Mouse (Mus musculus): ENCODE measurements around the gene Gpsm1.

Gpsm1 gene

GRCm38 (mm10) chr2:26312812-26313211 is 2.5 kb upstream of the Gpsm1 start:
- no peak for DNase-seq (ENCODE audit: low read depth)

GRCm38 (mm10) chr2:26313394-26313793 is 1.9 kb upstream of the Gpsm1 start:
- no peak for DNase-seq (ENCODE audit: low read depth)

DNA sequence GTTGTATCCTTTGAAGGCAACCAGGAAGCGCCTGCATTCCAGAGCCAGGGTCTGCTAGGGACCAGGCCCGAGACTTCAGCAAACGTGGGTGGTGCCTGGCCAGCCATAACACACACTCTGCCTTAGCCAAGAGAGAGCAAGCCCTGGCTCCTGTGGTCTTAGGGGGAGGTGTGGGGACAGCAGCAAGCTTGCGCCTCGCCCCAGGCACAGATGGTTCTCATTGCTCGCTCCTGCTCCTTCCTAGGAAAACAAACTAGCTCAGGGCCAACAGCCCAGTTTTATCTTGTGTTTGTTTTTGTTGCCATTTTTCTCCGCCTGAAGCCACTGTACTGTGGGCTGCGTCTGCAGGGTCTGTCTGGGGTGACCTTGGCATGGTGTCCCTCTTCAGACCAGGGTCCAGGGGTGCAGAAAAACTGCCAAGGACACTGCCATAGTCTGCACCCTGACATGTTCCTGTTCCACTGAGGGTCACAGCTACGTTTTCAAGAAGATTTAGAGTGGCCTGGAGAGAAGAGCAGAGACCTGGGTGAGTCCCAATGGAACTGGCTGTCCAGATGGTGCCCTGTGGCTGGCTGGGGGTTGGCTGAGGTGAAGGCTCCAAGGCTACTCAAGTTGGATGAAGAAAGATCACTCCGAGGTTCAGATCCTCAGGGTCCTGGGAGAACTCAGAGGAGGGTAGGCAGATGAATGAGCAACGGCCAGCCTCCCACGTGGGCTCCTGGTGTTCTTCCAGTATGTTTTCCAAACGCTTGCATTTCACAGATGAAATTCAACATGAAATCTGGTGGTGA is 839 bp upstream of the Gpsm1 start:
- DNase-seq (ENCODE audit: low read depth), result peak; percentile 91

- peak; percentile 61 for DNase-seq (ENCODE audit: low read depth)
These were observed 603 bp downstream of the Gpsm1 start for GRCm38 (mm10) chr2:26315925-26316311.

DNA sequence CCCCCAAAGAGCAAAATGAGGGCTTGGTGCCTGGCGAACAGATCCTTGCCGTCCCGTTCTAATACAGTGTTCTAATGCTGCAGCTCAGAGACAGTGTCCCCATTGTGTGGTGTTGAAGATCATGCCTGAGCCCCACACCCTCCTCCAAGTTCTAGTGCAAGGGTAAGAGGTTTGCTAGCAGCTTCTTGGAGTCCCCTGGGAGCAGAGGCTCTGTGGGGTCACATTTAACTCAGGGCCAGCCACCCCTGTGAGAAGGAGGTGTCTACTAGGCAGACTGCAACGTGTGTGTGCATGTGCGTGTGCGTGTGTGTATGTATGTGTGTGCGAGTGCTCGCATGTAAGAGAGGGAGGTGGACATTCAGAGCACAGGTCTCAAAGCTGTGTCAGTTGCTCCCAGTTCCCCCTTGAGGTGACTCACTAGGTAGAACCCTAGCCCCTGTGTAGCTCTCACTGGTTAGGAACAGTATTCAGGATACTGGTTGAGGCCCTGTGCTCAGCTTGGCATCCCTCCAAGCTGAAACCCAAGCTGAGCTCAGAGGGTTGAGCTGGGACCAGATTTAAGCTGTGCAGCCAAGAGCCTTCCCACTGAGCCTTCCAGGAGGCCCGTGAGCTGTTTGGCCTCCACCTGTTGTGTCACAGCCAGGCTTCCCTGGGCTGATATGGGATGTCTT is 1.4 kb downstream of the Gpsm1 start:
- peak; percentile 90 for DNase-seq (ENCODE audit: low read depth)

DNA sequence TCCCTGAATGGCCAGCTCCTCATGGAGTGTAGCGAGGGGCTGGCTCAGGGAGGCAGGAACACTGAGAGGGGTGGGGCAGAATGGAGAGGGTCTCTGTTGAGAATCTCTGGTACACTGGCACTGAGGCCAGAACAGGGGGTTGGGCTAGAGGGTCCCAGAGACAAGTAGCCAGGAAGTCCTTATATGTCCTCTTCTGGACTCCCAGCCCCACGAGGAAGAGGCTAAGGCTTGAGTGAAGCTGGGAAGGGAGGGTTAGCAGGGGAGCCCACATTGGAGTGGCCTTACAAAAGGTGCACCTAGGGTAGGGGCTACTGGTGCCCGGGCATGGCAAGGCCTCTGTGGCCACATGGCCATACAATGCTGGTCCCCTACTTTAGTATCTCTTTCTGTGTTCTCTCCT is 2.1 kb downstream of the Gpsm1 start:
- DNase-seq (ENCODE audit: low read depth), result no peak

DNA sequence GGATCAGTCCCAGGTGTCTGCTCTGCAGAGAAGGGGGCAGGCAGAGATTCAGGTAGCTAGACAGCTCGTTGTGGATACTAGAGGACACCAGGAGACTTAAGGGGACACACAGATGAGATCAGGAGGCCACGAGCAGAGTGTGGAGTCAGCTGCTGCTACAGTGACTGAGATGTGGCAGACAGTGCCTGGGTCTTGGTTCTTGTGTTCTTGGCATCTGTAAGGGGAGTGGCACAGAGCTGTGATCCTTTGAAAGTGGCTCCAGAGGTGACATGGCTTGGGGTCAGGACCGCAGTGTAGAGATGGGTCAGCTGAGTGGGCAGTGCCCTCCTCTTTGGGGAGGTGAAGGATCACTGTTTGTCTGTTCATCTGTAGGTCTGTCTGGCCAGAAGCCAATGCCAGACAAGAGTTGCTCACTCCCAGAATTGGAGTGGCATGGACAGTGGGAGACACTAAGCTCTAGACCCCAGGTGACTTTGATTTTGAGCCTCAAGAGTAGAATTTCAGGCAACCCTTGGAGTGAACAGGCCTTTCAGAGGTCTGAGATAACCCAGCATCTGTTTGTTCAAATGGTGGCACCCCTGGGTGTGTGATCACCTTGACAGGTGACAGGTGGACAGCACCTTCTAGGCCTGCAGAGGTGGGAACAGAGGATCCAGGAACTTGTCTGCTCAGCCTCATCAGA is 2.8 kb downstream of the Gpsm1 start:
- DNase-seq (ENCODE audit: low read depth), result no peak

- DNase-seq (ENCODE audit: low read depth), result no peak
These were observed 3.8 kb downstream of the Gpsm1 start for GRCm38 (mm10) chr2:26319109-26319508.

DNA sequence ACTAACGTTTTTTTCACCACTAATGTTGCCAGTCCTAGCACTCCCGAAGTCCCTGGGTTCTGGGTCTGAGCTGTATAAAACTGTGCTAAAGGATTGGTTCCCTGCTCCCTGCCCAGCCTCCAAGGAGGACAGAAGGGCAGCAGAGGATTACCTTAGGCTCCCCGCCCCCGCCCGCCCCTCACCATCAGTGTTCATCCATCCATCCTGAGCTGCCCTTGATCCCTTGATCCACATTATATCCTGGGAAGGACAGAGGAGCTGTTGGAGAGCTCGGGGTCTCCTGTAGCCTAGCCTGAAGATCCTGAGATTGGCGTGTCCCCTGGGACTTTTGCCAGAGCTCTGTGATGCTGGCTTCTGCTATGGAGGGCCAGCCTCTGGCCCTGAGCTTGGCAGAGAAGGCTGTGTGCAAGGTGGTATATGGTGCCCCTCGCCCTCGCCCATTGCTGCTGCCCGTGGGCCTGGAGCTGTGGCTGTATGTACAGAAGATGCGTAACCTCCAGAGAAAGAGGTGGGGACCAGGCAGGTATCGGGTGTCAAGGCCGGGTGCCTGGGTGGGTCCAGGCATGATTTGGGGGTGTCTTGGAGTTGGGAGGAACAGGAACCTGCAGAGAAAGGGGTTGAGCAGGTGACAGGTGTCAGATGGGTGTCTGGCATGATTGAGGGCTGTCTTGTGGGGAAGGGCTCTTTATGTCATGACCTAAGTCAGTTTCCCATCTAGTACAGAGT is 4.4 kb downstream of the Gpsm1 start:
- no peak for DNase-seq (ENCODE audit: low read depth)

GRCm38 (mm10) chr2:26320245-26321185 is 5.2 kb downstream of the Gpsm1 start:
- DNase-seq (ENCODE audit: low read depth), result no peak

- no peak for DNase-seq (ENCODE audit: low read depth)
These were observed 8.4 kb downstream of the Gpsm1 start for GRCm38 (mm10) chr2:26323589-26324325.

DNA sequence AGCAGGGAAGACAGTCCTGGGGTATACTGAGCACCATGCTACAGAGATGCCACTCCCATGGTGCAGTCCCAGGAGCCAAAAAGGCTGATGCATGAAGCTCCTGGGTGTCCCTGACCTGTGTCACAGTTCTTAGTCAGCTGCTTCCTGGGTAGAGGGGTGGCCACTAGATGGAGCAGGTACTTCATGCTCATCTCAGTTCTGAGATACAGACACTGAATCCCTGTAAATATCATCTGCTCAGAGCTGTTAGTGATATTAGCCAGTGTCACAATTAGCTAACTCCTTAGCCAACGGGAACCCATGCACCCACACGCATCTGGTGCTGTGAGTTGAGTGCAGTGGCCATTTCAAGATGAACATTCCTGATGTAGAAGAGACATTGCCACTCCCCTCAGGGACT is 9.6 kb downstream of the Gpsm1 start:
- peak; percentile 45 for DNase-seq (ENCODE audit: low read depth)

- DNase-seq (ENCODE audit: low read depth), result peak; percentile 90
These were observed 10.3 kb downstream of the Gpsm1 start for GRCm38 (mm10) chr2:26325386-26326181.

DNA sequence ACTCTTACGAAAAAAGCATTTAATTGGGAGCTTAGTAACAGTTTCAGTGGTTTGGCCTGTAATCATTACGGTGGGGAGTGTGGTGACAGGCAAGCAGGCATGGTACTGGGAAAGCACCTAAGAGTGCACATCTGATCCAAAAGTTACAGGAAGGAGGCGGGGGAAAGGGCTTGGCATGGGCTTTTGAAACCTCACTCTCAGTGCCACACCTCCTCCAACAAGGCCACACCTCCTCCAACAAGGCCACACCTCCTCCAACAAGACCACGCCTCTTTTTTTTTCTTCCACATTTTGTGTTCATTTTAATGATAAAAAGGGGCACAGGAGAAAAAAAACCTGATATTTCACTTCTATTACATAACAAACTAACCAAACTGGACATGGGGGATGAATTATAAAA is 12.5 kb downstream of the Gpsm1 start:
- DNase-seq (ENCODE audit: low read depth), result peak; percentile 18

DNA sequence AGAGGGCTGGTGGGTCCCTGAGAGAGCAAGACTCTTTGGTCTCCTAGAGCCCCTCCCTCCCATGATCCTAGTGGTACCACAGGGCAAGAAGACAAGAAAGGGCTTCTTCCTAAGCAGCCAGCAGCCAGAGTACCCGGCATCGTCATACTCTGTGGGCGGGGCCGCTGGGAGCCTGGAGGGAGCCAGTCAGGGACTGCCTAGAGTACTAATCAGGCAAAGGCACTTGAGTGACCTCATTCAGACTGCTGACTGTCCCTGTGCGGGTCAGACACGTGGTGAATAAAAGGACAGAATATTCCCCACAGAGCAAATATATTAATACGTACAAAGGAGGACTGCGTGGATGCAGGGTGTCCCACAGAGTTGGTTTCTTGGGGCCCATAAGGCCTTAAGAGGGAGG is 14.1 kb downstream of the Gpsm1 start:
- no peak for DNase-seq (ENCODE audit: low read depth)

DNA sequence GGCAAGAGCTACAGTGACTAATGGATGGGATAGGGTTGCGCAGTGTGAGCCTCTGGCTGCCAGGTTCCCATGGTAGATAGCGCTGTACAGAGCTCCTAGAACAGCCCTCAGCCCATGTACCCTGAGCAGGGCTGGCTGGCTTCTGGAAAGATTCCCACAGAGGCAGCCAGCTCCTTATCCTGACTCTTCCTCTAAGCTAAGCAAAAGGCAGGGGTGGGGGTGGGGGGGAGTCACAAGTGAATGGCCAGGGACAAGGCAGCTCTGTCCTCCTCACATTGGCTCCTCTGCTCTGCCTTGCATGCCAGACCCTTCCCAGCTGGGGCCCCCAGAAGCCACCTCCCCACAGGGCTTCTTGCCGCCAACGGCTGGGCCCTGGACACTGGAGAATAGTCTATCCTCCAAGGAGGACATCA is 14.7 kb downstream of the Gpsm1 start:
- no peak for DNase-seq (ENCODE audit: low read depth)

GRCm38 (mm10) chr2:26330702-26331101 is 15.4 kb downstream of the Gpsm1 start:
- DNase-seq (ENCODE audit: low read depth), result no peak

GRCm38 (mm10) chr2:26338302-26339203 is 23.2 kb downstream of the Gpsm1 start:
- DNase-seq (ENCODE audit: low read depth), result no peak

GRCm38 (mm10) chr2:26339204-26339551 is 23.9 kb downstream of the Gpsm1 start:
- no peak for DNase-seq (ENCODE audit: low read depth)

All from NIH3T3 (cell line).